Mouse (Mus musculus): ENCODE results near the gene Olfr904. TPM values are rescaled to one million over a fixed set of nuclear protein-coding genes. Genes with fewer than 3 reads are reported as not detected.
"Not testable (repeated sequence)": the region's sequence is repeated elsewhere in the genome, so short reads cannot be mapped to it uniquely, and the experiment has no call there.

Olfr904 gene
- not detected for total RNA-seq (2021)
- long read RNA-seq, experiment 1, result 0 reads
- long read RNA-seq, experiment 2, result 0 reads

DNA sequence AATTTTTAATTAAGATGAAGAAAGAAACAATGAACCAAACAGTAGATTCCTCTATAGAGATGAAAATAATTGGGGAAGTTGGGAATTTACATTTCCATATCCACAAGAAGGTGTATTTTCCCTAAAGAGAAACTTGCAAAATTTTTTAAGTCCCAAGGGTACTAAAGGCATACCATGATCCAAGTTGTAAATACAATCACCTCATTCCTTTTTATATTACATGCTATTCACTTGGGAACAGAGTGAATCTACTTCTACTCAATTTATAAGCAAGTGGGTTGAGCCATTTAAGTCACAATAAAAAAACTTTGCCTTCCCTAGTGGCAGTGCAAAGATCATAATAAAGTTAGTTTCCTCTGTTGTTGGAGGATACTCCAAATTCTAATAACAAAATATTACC lies at the start of gene Olfr904:
Gene Olfr904, plus strand, starts transcription at position 301 of the 400 bp plus-strand sequence.
- intact Hi-C loops (cut with DNase I; ENCODE audit: low total_unique reads), result no loop called here
- no peak for DNase-seq

DNA sequence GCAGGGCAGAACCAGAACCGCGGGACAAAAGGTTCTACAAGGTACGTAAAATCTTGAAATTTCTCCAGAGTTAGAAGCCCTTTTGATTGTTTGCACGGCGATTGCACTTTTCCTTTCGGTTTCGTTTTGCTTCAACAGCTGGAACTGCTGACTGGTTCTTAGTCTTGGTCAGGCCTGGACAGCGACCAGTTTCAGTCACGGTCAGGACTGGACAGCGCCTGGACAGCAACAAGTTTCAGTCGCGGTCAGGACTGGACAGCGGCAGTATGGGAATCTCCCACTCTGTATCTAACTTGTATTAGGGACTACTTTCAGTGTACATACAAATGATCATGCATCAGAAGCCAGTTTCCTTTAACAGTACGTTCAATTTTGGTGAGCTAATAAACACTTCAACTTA lies 49.4 kb upstream of the Olfr904 start:
- intact Hi-C loops (cut with DNase I; ENCODE audit: low total_unique reads); DNase-seq: not testable (repeated sequence)

DNA sequence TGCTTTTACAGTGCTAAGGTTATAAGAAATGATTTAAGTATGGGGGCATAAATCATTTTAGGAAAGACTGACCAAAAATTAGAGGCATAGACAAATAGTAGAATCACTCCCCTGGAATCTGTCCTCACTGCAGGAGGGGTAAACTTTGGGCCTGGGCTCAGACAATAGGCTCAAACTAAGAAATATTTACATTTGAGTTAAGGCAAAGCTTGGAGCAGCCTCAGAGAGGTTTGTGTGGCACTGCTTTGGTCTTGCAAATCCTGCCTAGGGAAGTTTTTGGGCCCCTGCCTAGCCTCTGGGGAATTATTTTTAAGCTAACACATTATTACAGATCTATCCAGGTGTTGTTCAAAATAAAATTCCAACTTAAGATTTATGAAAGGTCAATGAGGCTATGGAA lies 39.1 kb upstream of the Olfr904 start:
- DNase-seq, result no peak
- intact Hi-C loops (cut with DNase I; ENCODE audit: low total_unique reads), result no loop called here

DNA sequence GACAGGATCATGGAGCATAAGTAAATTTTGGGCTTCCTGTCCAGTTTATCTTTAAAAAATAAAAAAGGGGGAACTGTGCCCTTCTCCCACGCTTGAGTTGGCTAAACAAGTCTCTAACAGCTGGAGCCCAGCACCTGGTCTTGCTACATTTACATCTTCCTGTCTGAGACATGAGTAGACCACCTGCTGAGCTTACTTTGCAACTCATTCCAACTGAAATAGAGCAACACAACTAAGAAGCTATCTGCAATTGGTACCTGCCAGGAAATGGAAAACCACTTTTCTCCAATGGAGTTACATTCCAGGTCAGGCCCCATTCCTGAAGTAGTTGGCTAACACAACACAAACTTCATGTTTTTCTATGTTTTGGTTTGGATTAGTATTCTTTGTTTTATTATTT lies 35.9 kb upstream of the Olfr904 start:
- no peak for DNase-seq
- intact Hi-C loops (cut with DNase I; ENCODE audit: low total_unique reads), result no loop called here

DNA sequence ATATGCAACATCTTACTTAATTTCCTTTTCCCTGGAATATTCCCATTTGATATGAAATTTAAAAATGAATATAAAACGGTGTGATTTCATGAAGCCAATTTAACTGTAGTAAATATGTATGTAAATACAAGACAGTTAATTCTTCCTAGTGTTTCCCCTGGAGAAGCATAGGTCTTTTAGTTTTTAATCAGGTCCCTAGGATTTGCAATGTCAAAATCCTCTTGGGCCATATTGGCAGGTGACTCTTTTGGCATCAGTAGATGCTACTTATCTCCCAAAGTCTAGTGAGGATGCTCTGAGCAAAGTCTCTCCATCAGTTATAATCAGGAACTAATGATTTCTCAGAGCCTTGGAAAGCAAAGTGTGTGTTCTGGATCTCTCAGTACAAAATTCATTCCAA lies 33.8 kb upstream of the Olfr904 start, which contains the start of gene Olfr901:
Gene Olfr901, plus strand, starts transcription at position 301 of the 400 bp plus-strand sequence.
- intact Hi-C loops (cut with DNase I; ENCODE audit: low total_unique reads), result no loop called here
- no peak for DNase-seq

DNA sequence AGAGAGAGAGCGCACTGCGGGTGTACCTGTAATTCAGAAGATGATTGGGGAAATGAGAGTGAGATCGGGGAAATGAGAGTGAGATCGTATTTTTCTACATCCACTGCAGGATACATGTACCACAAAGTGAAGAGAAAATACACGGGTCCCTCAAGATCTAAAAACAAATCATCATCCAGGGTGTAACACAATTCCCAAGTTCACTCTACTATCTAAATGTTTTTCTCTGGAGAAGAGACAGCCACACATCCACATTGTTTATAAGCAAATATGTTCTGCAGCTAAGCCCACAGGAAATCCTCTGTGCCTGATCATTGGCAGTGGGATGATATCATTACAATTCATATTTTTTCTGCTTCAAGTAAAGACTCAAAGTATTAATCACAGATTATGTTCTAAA lies 15.6 kb upstream of the Olfr904 start, which contains the start of gene Olfr902:
Gene Olfr902, plus strand, starts transcription at position 301 of the 400 bp plus-strand sequence.
- intact Hi-C loops (cut with DNase I; ENCODE audit: low total_unique reads), result no loop called here
- DNase-seq, result no peak

DNA sequence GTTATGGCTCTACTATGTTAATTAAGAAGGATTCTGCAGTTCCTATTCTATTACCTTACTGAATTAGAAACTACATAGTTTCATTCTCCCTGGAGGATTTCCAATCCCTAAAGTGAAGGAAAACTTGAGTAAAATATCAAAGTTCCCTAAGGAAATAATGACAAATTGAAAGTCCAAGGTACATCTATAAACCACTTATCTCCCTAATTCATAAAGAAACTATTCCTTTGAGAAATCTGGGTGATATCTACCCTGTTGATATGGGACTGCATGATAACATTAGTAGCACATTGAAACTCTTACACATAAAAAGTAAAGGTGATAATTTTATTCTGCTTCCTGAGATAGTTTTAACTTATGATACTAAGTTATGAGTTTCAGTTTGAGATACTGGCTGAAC lies 7.9 kb downstream of the Olfr904 start, which contains the start of gene Olfr905:
Gene Olfr905, plus strand, starts transcription at position 301 of the 400 bp plus-strand sequence.
- intact Hi-C loops (cut with DNase I; ENCODE audit: low total_unique reads), result no loop called here
- no peak for DNase-seq

DNA sequence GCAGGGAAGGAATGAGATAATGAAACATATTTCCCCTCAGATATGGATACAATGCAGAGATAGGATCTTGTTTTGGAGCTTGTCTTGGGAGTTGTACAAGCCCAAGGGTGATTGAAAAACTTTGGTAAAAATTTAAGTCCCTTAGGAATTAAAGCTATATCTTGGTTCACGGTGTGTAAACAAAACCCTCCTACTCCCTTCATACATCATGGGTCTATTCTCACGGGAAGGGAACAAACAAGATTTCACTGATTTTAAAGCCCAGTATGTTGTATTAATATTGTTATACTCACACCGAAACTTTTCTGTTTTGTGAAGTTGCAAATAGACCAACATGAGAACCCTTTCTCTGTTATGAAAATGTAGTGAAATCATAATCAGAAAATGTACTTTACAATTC lies 23.8 kb downstream of the Olfr904 start, which contains the start of gene Olfr906:
Gene Olfr906, plus strand, starts transcription at position 301 of the 400 bp plus-strand sequence.
- intact Hi-C loops (cut with DNase I; ENCODE audit: low total_unique reads), result no loop called here
- DNase-seq, result no peak

DNA sequence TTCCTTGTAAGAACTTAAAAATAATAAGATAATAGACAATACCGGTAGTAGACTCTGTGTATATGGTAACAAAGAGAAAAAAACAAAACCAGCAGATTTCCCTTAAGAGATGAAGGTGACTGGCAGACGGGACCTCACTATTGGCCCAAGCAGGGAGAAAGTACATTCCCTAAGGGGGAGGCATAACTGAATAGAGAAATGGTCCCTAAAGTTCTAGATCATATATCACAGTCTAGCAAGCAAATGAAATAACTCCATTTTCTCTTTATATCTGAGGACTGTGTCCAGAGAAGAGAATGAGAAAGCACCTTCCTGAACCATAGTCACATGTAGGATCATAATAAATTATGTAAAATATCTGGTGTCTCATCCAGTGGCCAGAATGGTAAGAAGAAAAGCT lies 32.6 kb downstream of the Olfr904 start, which contains the start of gene Olfr907:
Gene Olfr907, plus strand, starts transcription at position 301 of the 400 bp plus-strand sequence.
- intact Hi-C loops (cut with DNase I; ENCODE audit: low total_unique reads), result no loop called here
- DNase-seq, result no peak

DNA sequence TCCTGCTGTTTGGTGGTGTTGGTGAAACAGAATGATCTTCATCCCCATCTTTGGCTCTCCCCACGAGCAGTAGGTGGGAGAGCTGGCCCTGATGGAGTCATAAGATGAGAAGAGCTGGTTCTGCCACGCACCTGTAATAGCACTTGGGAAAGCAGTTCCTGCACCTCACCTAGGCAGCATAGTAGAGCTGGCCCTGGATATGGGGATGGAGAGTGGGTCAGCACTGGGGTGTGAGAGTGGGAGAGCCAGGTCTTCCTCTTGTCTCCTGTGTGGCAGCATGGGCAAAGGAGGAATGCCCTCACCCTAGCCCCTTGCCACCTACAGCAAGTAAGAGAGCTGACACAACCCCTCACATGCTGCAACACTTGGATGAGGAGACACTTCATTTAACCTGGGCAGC lies 49.4 kb downstream of the Olfr904 start:
- intact Hi-C loops (cut with DNase I; ENCODE audit: low total_unique reads), result no loop called here

More for the DNA sequence above, 49.4 kb downstream of the Olfr904 start:
- DNase-seq, result no peak

Other genes with a start within 250 kb of the Olfr904 start
- gene Olfr894, start 245.1 kb upstream of the Olfr904 start, total RNA-seq (2021), result not detected
- gene Olfr143, start 210.4 kb upstream of the Olfr904 start, total RNA-seq (2021), result not detected
- not detected for gene Olfr895, start 195.3 kb upstream of the Olfr904 start, total RNA-seq (2021)
- gene Olfr896-ps1, start 172.0 kb upstream of the Olfr904 start, total RNA-seq (2021), result not detected
- not detected for gene Olfr25, start 134.1 kb upstream of the Olfr904 start, total RNA-seq (2021)
- gene Olfr898, start 114.7 kb upstream of the Olfr904 start, total RNA-seq (2021), result not detected
- gene Olfr250, start 96.2 kb upstream of the Olfr904 start, total RNA-seq (2021), result not detected
- gene Olfr251, start 86.1 kb upstream of the Olfr904 start, total RNA-seq (2021), result not detected
- not detected for gene Olfr147, start 61.4 kb upstream of the Olfr904 start, total RNA-seq (2021)
- not detected for gene Olfr901, start 33.7 kb upstream of the Olfr904 start, total RNA-seq (2021)
- not detected for gene Olfr902, start 15.5 kb upstream of the Olfr904 start, total RNA-seq (2021)
- not detected for gene Olfr905, start 8.0 kb downstream of the Olfr904 start, total RNA-seq (2021)
- gene Olfr906, start 23.9 kb downstream of the Olfr904 start, total RNA-seq (2021), result not detected
- not detected for gene Olfr907, start 32.7 kb downstream of the Olfr904 start, total RNA-seq (2021)
- gene Olfr911-ps1, start 58.4 kb downstream of the Olfr904 start, total RNA-seq (2021), result not detected
- not detected for gene Olfr910, start 74.7 kb downstream of the Olfr904 start, total RNA-seq (2021)
- not detected for gene Olfr912, start 117.0 kb downstream of the Olfr904 start, total RNA-seq (2021)
- gene Olfr913, start 129.6 kb downstream of the Olfr904 start, total RNA-seq (2021), result not detected
- not detected for gene Olfr914, start 142.0 kb downstream of the Olfr904 start, total RNA-seq (2021)
- gene Olfr916, start 196.7 kb downstream of the Olfr904 start, total RNA-seq (2021), result not detected
- gene Olfr917, start 202.7 kb downstream of the Olfr904 start, total RNA-seq (2021), result not detected
- not detected for gene Olfr918, start 211.5 kb downstream of the Olfr904 start, total RNA-seq (2021)
- gene Olfr919, start 240.5 kb downstream of the Olfr904 start, total RNA-seq (2021), result not detected

Data from gastrocnemius, postnatal 14 days (tissue).